Mouse (Mus musculus) liver, embryonic 14.5 days (tissue): ENCODE measurements around the gene Gm20890. TPM values are rescaled to one million over a fixed set of nuclear protein-coding genes. Genes with fewer than 3 reads are reported as not detected.
"Not testable (repeated sequence)": the region's sequence is repeated elsewhere in the genome, so short reads cannot be mapped to it uniquely, and the experiment has no call there.

Source experiments
- ATAC-seq: fragments of 200-750 bp; cut with Nextera tagmentation; 2 replicates; pipeline ENCODE4 v1.8.0; 2017; ENCODE audit warnings: moderate number of reproducible peaks, mild to moderate bottlenecking, moderate library complexity; ENCODE audit not compliant: insufficient read depth
- DNase-seq, 3 experiments: peaks; one replicate each; pipeline ENCODE4 v3.0.0-alpha.2; 2012 to 2013; ENCODE audit warnings: low read depth in 3 of 3, low spot score in 3 of 3
- H3K27ac ChIP-seq: fragments of 300-500 bp; sonication (generic); 2 replicates; pipeline ENCODE4 v1.5.1; 2014; ENCODE audit warnings: moderate library complexity, mild to moderate bottlenecking, control low read depth, inconsistent platforms
- H3K27me3 ChIP-seq: fragments of 300-500 bp; sonication (generic); 2 replicates; pipeline ENCODE4 v1.6.1; 2014; ENCODE audit warnings: mild to moderate bottlenecking, low read length, moderate library complexity; ENCODE audit not compliant: control insufficient read depth, insufficient read depth
- H3K36me3 ChIP-seq: fragments of 300-500 bp; sonication (generic); replicated peaks from 2 replicates; pipeline ENCODE4 v1.6.1; 2014; ENCODE audit warnings: low read depth; ENCODE audit not compliant: control insufficient read depth, insufficient read depth
- H3K4me1 ChIP-seq, 2 experiments: fragments of 200-500 bp in 1 of 2; fragments of 300-500 bp in 1 of 2; sonication (generic) in 1 of 2; replicated peaks; 2 replicates each; pipeline ENCODE4 v1.6.1; 2012 to 2014; ENCODE audit warnings: antibody characterized with exemption in 1 of 2, inconsistent platforms in 1 of 2, low read length in 1 of 2; ENCODE audit not compliant: control insufficient read depth in 2 of 2, insufficient read depth in 2 of 2
- H3K4me2 ChIP-seq: fragments of 300-500 bp; sonication (generic); 2 replicates; pipeline ENCODE4 v1.6.1; 2014; ENCODE audit warnings: low read depth, mild to moderate bottlenecking, control low read depth, moderate library complexity
- H3K4me3 ChIP-seq, 2 experiments: fragments of 200-500 bp in 1 of 2; fragments of 300-500 bp in 1 of 2; sonication (generic) in 1 of 2; 2 replicates each; pipeline ENCODE4 v1.5.1; 2012 to 2014; ENCODE audit warnings: low read depth in 2 of 2, low read length in 2 of 2, mild to moderate bottlenecking in 2 of 2, control low read depth in 1 of 2, inconsistent platforms in 1 of 2, moderate library complexity in 1 of 2; ENCODE audit not compliant: insufficient read depth in 1 of 2
- H3K9ac ChIP-seq: fragments of 300-500 bp; sonication (generic); replicated peaks from 2 replicates; pipeline ENCODE4 v1.6.1; 2014; ENCODE audit warnings: mild to moderate bottlenecking, control low read depth, moderate library complexity
- H3K9me3 ChIP-seq: fragments of 300-500 bp; sonication (generic); 2 replicates; pipeline ENCODE4 v1.6.1; 2016; ENCODE audit warnings: low read length, mixed read lengths; ENCODE audit not compliant: control insufficient read depth
- WGBS: fragments of 180-500 bp; shearing (Covaris S2); extraction: QIAGEN DNeasy Blood & Tissue Kit; methylation state at CpG from one replicate; pipeline ENCODE4 v1.1.7; 2014; ENCODE audit not compliant: insufficient replicate concordance; 5-methylcytosine and 5-hydroxymethylcytosine counted together
- polyA plus RNA-seq, 2 experiments: library from polyadenylated mRNA; depleted of rRNA in 1 of 2; stranded (reverse) in 1 of 2; unstranded in 1 of 2; fragments of >200 nt; fragmentation: Nextera tagmentation in 1 of 2; extraction: Ambion mirVana in 1 of 2; gene quantifications; 2 replicates each; pipeline versions ENCODE4 v1.2.1 to v1.2.3; 2012 to 2014

The Gm20890 gene
- polyA plus RNA-seq (2012; rRNA removed) (not detected in 2 replicates), polyA plus RNA-seq (2014; fragmentation: Nextera tagmentation; extraction: Ambion mirVana) (not detected in 2 replicates)

- not testable (repeated sequence) for H3K9me3 ChIP-seq, H3K27ac ChIP-seq, H3K36me3 ChIP-seq, H3K4me1 ChIP-seq, H3K9ac ChIP-seq, H3K4me3 ChIP-seq, DNase-seq, H3K4me2 ChIP-seq, H3K27me3 ChIP-seq, ATAC-seq
- WGBS = no CpG with 5 or more reads among the region's 5 CpGs
Measured at GRCm38 (mm10) chrY:26776699-26777098, at the start of gene Gm20890. Gm20890 (minus strand) TSS chrY:26776799.
